Mouse (Mus musculus): ENCODE results near the gene Ifitm7. TPM values are rescaled to one million over a fixed set of nuclear protein-coding genes. Genes with fewer than 3 reads are reported as not detected.

Ifitm7 gene
- total and polyA plus RNA-seq, 3 experiments = not detected

GRCm38 (mm10) chr16:14030650-14031049, 44.0 kb upstream of the Ifitm7 start:
- H3K9ac ChIP-seq (ENCODE audit: control insufficient read depth, low read depth, low read length, poor library complexity, severe bottlenecking) = no peak overlapping the region
- H3K4me3 ChIP-seq (ENCODE audit: control insufficient read depth in 1 of 2, insufficient read depth in 1 of 2, low read depth in 2 of 2, low read length in 2 of 2) = no peak overlapping the region
- H3K27me3 ChIP-seq (ENCODE audit: control insufficient read depth in 1 of 2, insufficient read depth in 2 of 2, low read length in 2 of 2) = peaks cover 0 to 3% of the 10 kb centered on the region in 2 experiments; a peak in 2 of 4 replicates
- H3K79me2 ChIP-seq (ENCODE audit: control insufficient read depth, insufficient read depth, low read length, poor library complexity) = no peaks in the 10 kb centered on the region
- no peaks in the 10 kb centered on the region; a peak in 1 of 4 replicates for H3K4me1 ChIP-seq (ENCODE audit: control insufficient read depth in 1 of 2, insufficient read depth in 2 of 2, low read length in 2 of 2)
- H3K27ac ChIP-seq (ENCODE audit: control insufficient read depth, low read depth, low read length) = no peak overlapping the region
- H3K36me3 ChIP-seq (ENCODE audit: control insufficient read depth in 1 of 2, insufficient read depth in 2 of 2, low read length in 2 of 2) = no peaks in the 10 kb centered on the region
- TF ChIP-seq MAX (IDR thresholded peaks at IDR 0.05; ENCODE audit: low read length) (no peak), E2F4 (IDR thresholded peaks at IDR 0.05; ENCODE audit: borderline replicate concordance, low read depth, low read length) (no peak), EP300 (IDR thresholded peaks at IDR 0.05; ENCODE audit: low read depth in 1 of 2, low read length in 2 of 2) (no peak), ZNF384 (IDR thresholded peaks at IDR 0.05; ENCODE audit: low read depth, low read length) (no peak), CTCF (IDR thresholded peaks at IDR 0.05 in 2 of 3, conservative IDR thresholded peaks at IDR 0.05 in 1 of 3; ENCODE audit: control insufficient read depth in 1 of 3, insufficient read depth in 1 of 3, low read depth in 2 of 3, low read length in 3 of 3, poor library complexity in 1 of 3, severe bottlenecking in 1 of 3) (peak in 1 of 3 experiments; percentile 37; a peak in 2 of 6 replicates), NRF1 (IDR thresholded peaks at IDR 0.05; ENCODE audit: insufficient read depth, low read depth, low read length, poor library complexity, severe bottlenecking) (no peak), NELFE (IDR thresholded peaks at IDR 0.05; ENCODE audit: low read depth, low read length) (no peak), BHLHE40 (IDR thresholded peaks at IDR 0.05; ENCODE audit: borderline replicate concordance, low read depth, low read length) (no peak), SMC3 (IDR thresholded peaks at IDR 0.05; ENCODE audit: low read depth, low read length) (peak; percentile 40), USF2 (IDR thresholded peaks at IDR 0.05; ENCODE audit: borderline replicate concordance in 1 of 2, insufficient read depth in 1 of 2, low read depth in 1 of 2, low read length in 2 of 2) (no peak), GATA1 (IDR thresholded peaks at IDR 0.05; ENCODE audit: low read depth, low read length) (no peak), HCFC1 (IDR thresholded peaks at IDR 0.05; ENCODE audit: low read depth, low read length) (no peak), RCOR1 (IDR thresholded peaks at IDR 0.05; ENCODE audit: low read depth, low read length) (no peak), TCF12 (IDR thresholded peaks at IDR 0.05; ENCODE audit: low read depth, low read length) (no peak), POLR2AphosphoS2 (IDR thresholded peaks at IDR 0.05; ENCODE audit: low read length) (no peak), TAL1 (IDR thresholded peaks at IDR 0.05; ENCODE audit: low read length) (no peak), MEF2A (IDR thresholded peaks at IDR 0.05; ENCODE audit: extremely low read depth, insufficient replicate concordance, low read depth, low read length, poor library complexity, severe bottlenecking) (no peak), ZMIZ1 (IDR thresholded peaks at IDR 0.05; ENCODE audit: low read depth, low read length) (no peak), ETS1 (IDR thresholded peaks at IDR 0.05; ENCODE audit: low read depth, low read length) (no peak), MAZ (IDR thresholded peaks at IDR 0.05; ENCODE audit: low read depth, low read length) (no peak), KAT2A (conservative IDR thresholded peaks at IDR 0.05; ENCODE audit: low read depth, low read length) (no peak), UBTF (IDR thresholded peaks at IDR 0.05; ENCODE audit: borderline replicate concordance, insufficient read depth, low read depth, low read length) (no peak), MAFK (IDR thresholded peaks at IDR 0.05; ENCODE audit: borderline replicate concordance, low read depth, low read length) (no peak), MXI1 (IDR thresholded peaks at IDR 0.05; ENCODE audit: low read depth, low read length) (no peak), ZC3H11A (IDR thresholded peaks at IDR 0.05; ENCODE audit: low read depth, low read length) (0 out of 2 replicates have a peak, but pooled peaks have one; percentile 18), CHD1 (IDR thresholded peaks at IDR 0.05; ENCODE audit: low read depth, low read length) (no peak), RAD21 (IDR thresholded peaks at IDR 0.05; ENCODE audit: low read depth, low read length) (peak; percentile 41), POLR2AphosphoS5 (IDR thresholded peaks at IDR 0.05; ENCODE audit: borderline replicate concordance, low read depth, low read length) (no peak), SIN3A (IDR thresholded peaks at IDR 0.05; ENCODE audit: low read length) (no peak), USF1 (IDR thresholded peaks at IDR 0.05; ENCODE audit: low read depth, low read length) (no peak), CHD2 (IDR thresholded peaks at IDR 0.05; ENCODE audit: low read length) (no peak), GABPA (IDR thresholded peaks at IDR 0.05; ENCODE audit: low read depth, low read length) (no peak), ELF1 (IDR thresholded peaks at IDR 0.05; ENCODE audit: low read depth, low read length) (no peak)
- no peaks in the 10 kb centered on the region for H3K9me3 ChIP-seq (replicated peaks; ENCODE audit: insufficient read depth, low read length)
- DNase-seq (ENCODE audit: low read depth, low spot score) = peak; percentile 12
